Mouse (Mus musculus): Measurements from ENCODE around the gene Mst1. TPM values are rescaled to one million over a fixed set of nuclear protein-coding genes. Genes with fewer than 3 reads are reported as not detected.

Gene Mst1
- polyA plus RNA-seq, 1 experiment from 2014 or later: 7.8 TPM

DNA sequence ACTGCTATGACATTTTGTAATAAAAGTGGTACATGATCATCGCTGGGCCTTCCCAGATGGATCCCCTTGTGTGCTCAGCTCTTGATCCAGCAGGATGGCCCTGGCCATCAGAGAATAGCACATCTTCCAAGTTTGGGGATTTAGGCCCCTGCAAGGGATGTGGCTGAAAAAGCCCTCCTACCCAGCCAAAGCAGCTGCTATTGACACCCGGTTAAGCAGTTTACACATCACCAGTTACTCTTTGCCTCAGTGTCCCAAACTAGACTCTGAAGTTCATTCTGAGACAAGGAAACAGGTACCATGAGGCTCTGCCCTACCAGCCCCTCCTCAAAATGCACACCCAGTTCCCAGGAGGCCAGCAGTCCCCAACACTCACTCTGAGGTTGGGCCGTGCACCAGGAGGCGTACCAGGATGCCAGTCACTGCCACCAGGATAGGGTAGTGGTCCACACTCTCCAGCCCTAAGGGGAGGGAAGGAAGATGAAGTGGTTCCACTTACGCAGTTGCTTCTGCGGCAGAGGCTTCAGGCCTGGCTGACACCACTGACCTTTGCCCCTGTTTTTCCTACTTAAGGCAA is 24.5 kb upstream of the Mst1 start:
- Histone ChIP-seq H3K4me2 (ENCODE audit: low read depth, low read length) (no peak overlapping the region), H3K4me3 (replicated peaks; ENCODE audit: low read length) (no peak overlapping the region), H3K9ac (ENCODE audit: low read length) (no peak overlapping the region), H3K27me3 (ENCODE audit: control insufficient read depth, insufficient read depth, low read length) (no peaks in the 10 kb centered on the region), H3K36me3 (ENCODE audit: control insufficient read depth, insufficient read depth, low read length) (peaks cover 24% of the 10 kb centered on the region), H3K9me3 (replicated peaks; ENCODE audit: control insufficient read depth, low read length) (no peaks in the 10 kb centered on the region), H3K4me1 (ENCODE audit: control insufficient read depth, insufficient read depth, low read length) (peaks cover 12% of the 10 kb centered on the region), H3K27ac (ENCODE audit: low read length) (no peak overlapping the region)
- 83% methylated on average over 6 of the region's 6 CpGs for WGBS
- ATAC-seq (ENCODE audit: insufficient read depth, low FRiP score): no peak

- no peaks in the 10 kb centered on the region for H3K9me3 ChIP-seq (replicated peaks; ENCODE audit: control insufficient read depth, low read length)
- peaks cover 16% of the 10 kb centered on the region for H3K36me3 ChIP-seq (ENCODE audit: control insufficient read depth, insufficient read depth, low read length)
- 81% methylated on average over 28 of the region's 28 CpGs for WGBS
- no peak overlapping the region for H3K9ac ChIP-seq (ENCODE audit: low read length)
- H3K27ac ChIP-seq (ENCODE audit: low read length): no peak overlapping the region
- no peak overlapping the region for H3K4me2 ChIP-seq (ENCODE audit: low read depth, low read length)
- no peaks in the 10 kb centered on the region for H3K27me3 ChIP-seq (ENCODE audit: control insufficient read depth, insufficient read depth, low read length)
- ATAC-seq (ENCODE audit: insufficient read depth, low FRiP score): no peak
- H3K4me3 ChIP-seq (replicated peaks; ENCODE audit: low read length): no peak overlapping the region
- peaks cover 12% of the 10 kb centered on the region for H3K4me1 ChIP-seq (ENCODE audit: control insufficient read depth, insufficient read depth, low read length)
These were observed 23.6 kb upstream of the Mst1 start for GRCm38 (mm10) chr9:108056361-108057261.

- H3K4me1 ChIP-seq (ENCODE audit: control insufficient read depth, insufficient read depth, low read length): peaks cover 12% of the 10 kb centered on the region
- peaks cover 14% of the 10 kb centered on the region for H3K36me3 ChIP-seq (ENCODE audit: control insufficient read depth, insufficient read depth, low read length)
- no peak for ATAC-seq (ENCODE audit: insufficient read depth, low FRiP score)
- no peak overlapping the region for H3K4me2 ChIP-seq (ENCODE audit: low read depth, low read length)
- no peaks in the 10 kb centered on the region for H3K9me3 ChIP-seq (replicated peaks; ENCODE audit: control insufficient read depth, low read length)
- no peak overlapping the region for H3K4me3 ChIP-seq (replicated peaks; ENCODE audit: low read length)
- no peaks in the 10 kb centered on the region for H3K27me3 ChIP-seq (ENCODE audit: control insufficient read depth, insufficient read depth, low read length)
- no peak overlapping the region for H3K9ac ChIP-seq (ENCODE audit: low read length)
- H3K27ac ChIP-seq (ENCODE audit: low read length): no peak overlapping the region
- 89% methylated on average over 5 of the region's 5 CpGs for WGBS
These were observed 23.0 kb upstream of the Mst1 start for GRCm38 (mm10) chr9:108057262-108057562.

GRCm38 (mm10) chr9:108058291-108058690 is 21.9 kb upstream of the Mst1 start:
- Histone ChIP-seq H3K27ac (ENCODE audit: low read length) (no peak overlapping the region), H3K4me3 (replicated peaks; ENCODE audit: low read length) (no peak overlapping the region), H3K9ac (ENCODE audit: low read length) (no peak overlapping the region), H3K27me3 (ENCODE audit: control insufficient read depth, insufficient read depth, low read length) (no peaks in the 10 kb centered on the region), H3K4me1 (ENCODE audit: control insufficient read depth, insufficient read depth, low read length) (peaks cover 3% of the 10 kb centered on the region), H3K4me2 (ENCODE audit: low read depth, low read length) (no peak overlapping the region), H3K36me3 (ENCODE audit: control insufficient read depth, insufficient read depth, low read length) (peaks cover 14% of the 10 kb centered on the region), H3K9me3 (replicated peaks; ENCODE audit: control insufficient read depth, low read length) (no peaks in the 10 kb centered on the region)
- no peak for ATAC-seq (ENCODE audit: insufficient read depth, low FRiP score)
- WGBS: 94% methylated on average over 9 of the region's 9 CpGs

DNA sequence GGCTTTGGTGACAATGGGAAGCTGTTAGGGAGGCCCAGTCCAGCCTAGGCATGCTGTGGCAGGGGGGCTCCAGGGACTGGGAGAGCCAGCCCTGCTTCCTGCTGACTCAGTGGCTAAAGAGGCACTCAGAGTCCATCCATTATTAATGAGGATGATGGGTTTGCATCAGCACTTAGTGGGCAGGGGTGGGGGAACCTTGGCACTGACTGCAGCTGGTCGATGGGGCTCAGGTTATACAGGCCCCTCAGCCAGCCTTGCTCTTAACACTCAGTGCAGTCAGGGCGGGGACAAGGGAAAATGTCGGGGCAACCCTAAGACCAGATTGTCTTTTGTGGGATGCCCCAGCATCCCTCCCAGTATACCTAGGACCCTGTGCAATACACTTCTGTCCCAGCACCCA is 18.1 kb upstream of the Mst1 start:
- no peaks in the 10 kb centered on the region for H3K27me3 ChIP-seq (ENCODE audit: control insufficient read depth, insufficient read depth, low read length)
- no peak for ATAC-seq (ENCODE audit: insufficient read depth, low FRiP score)
- no peak overlapping the region for H3K4me2 ChIP-seq (ENCODE audit: low read depth, low read length)
- no peak overlapping the region for H3K27ac ChIP-seq (ENCODE audit: low read length)
- H3K4me3 ChIP-seq (replicated peaks; ENCODE audit: low read length): no peak overlapping the region
- no peaks in the 10 kb centered on the region for H3K9me3 ChIP-seq (replicated peaks; ENCODE audit: control insufficient read depth, low read length)
- no peak overlapping the region for H3K9ac ChIP-seq (ENCODE audit: low read length)
- peaks cover 9% of the 10 kb centered on the region for H3K36me3 ChIP-seq (ENCODE audit: control insufficient read depth, insufficient read depth, low read length)
- WGBS: 90% methylated on average over 3 of the region's 3 CpGs
- H3K4me1 ChIP-seq (ENCODE audit: control insufficient read depth, insufficient read depth, low read length): no peaks in the 10 kb centered on the region

DNA sequence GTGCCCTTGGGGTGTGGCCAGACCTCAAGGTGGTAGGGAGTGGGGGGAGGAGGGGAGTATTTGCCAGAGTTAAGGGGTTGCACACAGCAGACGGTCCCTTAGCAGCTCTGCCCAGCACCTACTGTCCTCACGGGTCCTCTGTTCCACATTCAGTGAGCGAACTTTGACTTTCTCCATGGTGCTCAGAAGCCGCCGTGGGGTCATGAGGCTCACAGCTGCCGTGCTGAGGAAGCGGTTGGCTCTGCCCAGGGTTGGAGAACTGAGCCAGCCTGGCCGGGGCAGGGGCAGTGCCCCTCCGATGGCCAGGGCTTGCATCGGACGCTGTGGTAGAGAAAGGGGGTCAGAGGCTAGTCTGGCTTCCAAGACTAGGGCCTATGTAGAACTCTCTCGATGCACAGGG is 16.9 kb upstream of the Mst1 start:
- no peak overlapping the region for H3K4me3 ChIP-seq (replicated peaks; ENCODE audit: low read length)
- H3K36me3 ChIP-seq (ENCODE audit: control insufficient read depth, insufficient read depth, low read length): peaks cover 9% of the 10 kb centered on the region

DNA sequence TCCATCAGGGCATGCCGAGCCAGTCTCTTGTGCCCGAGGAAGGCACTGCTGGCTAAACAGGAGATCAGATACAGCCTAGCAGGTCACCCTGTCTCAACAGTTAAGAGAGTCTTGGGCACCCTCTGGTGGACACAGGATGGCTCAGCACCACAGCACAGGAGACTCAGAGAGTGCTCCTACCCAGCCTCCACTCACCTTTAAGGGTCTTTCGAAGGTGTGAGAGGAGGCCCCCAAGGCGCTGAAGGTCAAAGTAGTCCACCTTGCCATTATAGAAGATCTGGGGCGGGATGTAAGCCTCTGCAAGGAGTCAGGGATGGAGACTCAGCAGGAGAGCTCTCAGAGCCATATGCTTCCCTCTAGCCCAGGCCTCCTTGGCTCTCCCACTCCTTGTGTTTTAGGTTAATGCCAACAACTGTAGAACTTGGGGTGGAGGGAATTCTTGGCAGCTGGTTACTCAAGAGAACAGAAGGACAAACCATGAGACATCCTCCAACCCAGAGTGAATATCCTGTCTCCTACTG is 14.7 kb upstream of the Mst1 start:
- no peak overlapping the region for H3K27ac ChIP-seq (ENCODE audit: low read length)
- no peak overlapping the region for H3K4me2 ChIP-seq (ENCODE audit: low read depth, low read length)
- no peaks in the 10 kb centered on the region for H3K27me3 ChIP-seq (ENCODE audit: control insufficient read depth, insufficient read depth, low read length)
- H3K9me3 ChIP-seq (replicated peaks; ENCODE audit: control insufficient read depth, low read length): no peaks in the 10 kb centered on the region
- no peak overlapping the region for H3K4me3 ChIP-seq (replicated peaks; ENCODE audit: low read length)
- no peaks in the 10 kb centered on the region for H3K4me1 ChIP-seq (ENCODE audit: control insufficient read depth, insufficient read depth, low read length)
- ATAC-seq (ENCODE audit: insufficient read depth, low FRiP score): peak; percentile 45; the same call in 1 of the 2 replicates
- WGBS: 33% methylated on average over 5 of the region's 5 CpGs
- H3K9ac ChIP-seq (ENCODE audit: low read length): no peak overlapping the region
- H3K36me3 ChIP-seq (ENCODE audit: control insufficient read depth, insufficient read depth, low read length): peaks cover 4% of the 10 kb centered on the region

More for the DNA sequence above, 16.9 kb upstream of the Mst1 start:
- Histone ChIP-seq H3K9ac (ENCODE audit: low read length) (0 out of 2 replicates have a peak overlapping the region, but pooled peaks have one; percentile 29), H3K27me3 (ENCODE audit: control insufficient read depth, insufficient read depth, low read length) (no peaks in the 10 kb centered on the region), H3K9me3 (replicated peaks; ENCODE audit: control insufficient read depth, low read length) (no peaks in the 10 kb centered on the region), H3K4me2 (ENCODE audit: low read depth, low read length) (no peak overlapping the region), H3K27ac (ENCODE audit: low read length) (no peak overlapping the region), H3K4me1 (ENCODE audit: control insufficient read depth, insufficient read depth, low read length) (no peaks in the 10 kb centered on the region)
- ATAC-seq (ENCODE audit: insufficient read depth, low FRiP score): no peak
- WGBS: 78% methylated on average over 12 of the region's 12 CpGs

DNA sequence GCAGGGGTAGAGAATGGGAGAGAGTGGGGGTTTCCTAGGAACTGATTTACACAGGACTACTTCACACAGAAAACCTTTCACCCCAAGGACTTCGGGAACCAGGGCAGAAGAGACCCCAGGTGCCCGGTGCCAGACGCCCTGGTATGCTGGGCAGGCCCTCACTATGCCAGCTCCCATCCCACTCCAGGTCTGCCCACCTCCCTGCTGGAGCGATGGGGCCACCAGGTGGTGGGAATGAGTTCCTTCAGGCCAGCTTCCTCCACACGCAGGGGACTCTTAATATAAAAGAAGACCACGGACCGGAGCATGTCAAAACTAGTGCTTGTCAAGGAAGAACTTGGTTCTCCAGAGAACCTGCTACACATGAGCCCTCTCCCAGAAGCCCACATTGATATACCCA is 13.0 kb upstream of the Mst1 start:
- WGBS: 78% methylated on average over 7 of the region's 7 CpGs
- Histone ChIP-seq H3K9me3 (replicated peaks; ENCODE audit: control insufficient read depth, low read length) (no peaks in the 10 kb centered on the region), H3K9ac (ENCODE audit: low read length) (no peak overlapping the region), H3K27ac (ENCODE audit: low read length) (no peak overlapping the region), H3K4me3 (replicated peaks; ENCODE audit: low read length) (no peak overlapping the region), H3K27me3 (ENCODE audit: control insufficient read depth, insufficient read depth, low read length) (no peaks in the 10 kb centered on the region), H3K4me1 (ENCODE audit: control insufficient read depth, insufficient read depth, low read length) (no peaks in the 10 kb centered on the region), H3K4me2 (ENCODE audit: low read depth, low read length) (no peak overlapping the region), H3K36me3 (ENCODE audit: control insufficient read depth, insufficient read depth, low read length) (peaks cover 13% of the 10 kb centered on the region)
- no peak for ATAC-seq (ENCODE audit: insufficient read depth, low FRiP score)

- ATAC-seq (ENCODE audit: insufficient read depth, low FRiP score): peak; percentile 32; the same call in 1 of the 2 replicates
- H3K9me3 ChIP-seq (replicated peaks; ENCODE audit: control insufficient read depth, low read length): no peaks in the 10 kb centered on the region
- no peak overlapping the region for H3K9ac ChIP-seq (ENCODE audit: low read length)
- H3K27me3 ChIP-seq (ENCODE audit: control insufficient read depth, insufficient read depth, low read length): no peaks in the 10 kb centered on the region
- no peaks in the 10 kb centered on the region for H3K4me1 ChIP-seq (ENCODE audit: control insufficient read depth, insufficient read depth, low read length)
- 22% methylated on average over 8 of the region's 8 CpGs for WGBS
- no peak overlapping the region for H3K4me3 ChIP-seq (replicated peaks; ENCODE audit: low read length)
- no peak overlapping the region for H3K27ac ChIP-seq (ENCODE audit: low read length)
- no peak overlapping the region for H3K4me2 ChIP-seq (ENCODE audit: low read depth, low read length)
- H3K36me3 ChIP-seq (ENCODE audit: control insufficient read depth, insufficient read depth, low read length): peaks cover 13% of the 10 kb centered on the region
These were observed 12.3 kb upstream of the Mst1 start for GRCm38 (mm10) chr9:108067900-108068299.

Measured in stomach, embryonic 16.5 days (tissue).